Mouse (Mus musculus): ENCODE data around the gene Cela3b. TPM values are rescaled to one million over a fixed set of nuclear protein-coding genes. Genes with fewer than 3 reads are reported as not detected.

Gene Cela3b
- total and polyA plus RNA-seq, 3 experiments = not detected

DNA sequence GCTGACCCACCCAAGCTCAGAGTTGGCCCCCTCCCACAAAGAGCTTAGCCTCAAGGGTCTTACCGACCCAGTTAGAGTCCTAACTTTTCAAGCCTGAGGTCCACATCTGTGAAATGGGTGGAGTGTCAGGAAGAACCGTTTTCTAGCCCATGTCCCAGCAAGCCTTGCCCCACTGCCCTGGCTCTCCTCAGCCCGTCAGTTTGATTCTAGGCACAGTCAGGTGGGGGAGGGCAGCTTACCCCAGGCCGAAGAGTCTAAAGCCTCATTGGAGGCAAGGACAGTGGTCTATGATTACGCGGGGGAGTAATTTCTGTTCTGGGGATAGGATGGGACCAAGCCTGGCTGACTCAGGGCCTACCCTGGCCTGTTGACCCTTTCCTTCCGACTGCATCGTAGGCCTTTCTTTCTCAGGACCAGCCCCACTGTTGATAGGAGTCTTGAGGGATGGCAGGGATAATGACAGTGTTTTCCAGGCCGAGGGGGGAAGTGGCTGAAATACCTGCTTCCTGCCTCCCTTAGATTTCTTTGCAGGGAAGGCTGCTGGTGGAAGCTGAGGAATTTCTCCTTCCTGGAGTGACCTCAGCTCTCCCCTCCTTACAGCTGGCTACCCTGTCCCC is 40.5 kb upstream of the Cela3b start:
- H3K36me3 ChIP-seq (ENCODE audit: control insufficient read depth, insufficient read depth, low read length) = peaks cover 2% of the 10 kb centered on the region; the same call in 1 of the 2 replicates
- H3K4me3 ChIP-seq = peak overlapping the region; percentile 97
- peaks cover 5% of the 10 kb centered on the region for H3K79me2 ChIP-seq (replicated peaks; ENCODE audit: control insufficient read depth, insufficient read depth, low read length)
- no peaks in the 10 kb centered on the region for H3K27me3 ChIP-seq (ENCODE audit: control insufficient read depth, insufficient read depth, low read length)
- H3K4me1 ChIP-seq (ENCODE audit: control insufficient read depth, insufficient read depth, low read length) = peaks cover 41% of the 10 kb centered on the region
- peak in 1 of 2 experiments; percentile 44 for DNase-seq
- TF ChIP-seq CTCF (IDR thresholded peaks at IDR 0.05) (no peak), POLR2A (IDR thresholded peaks at IDR 0.05; ENCODE audit: insufficient read depth, low read depth, low read length) (no peak; the same call in 1 of the 2 replicates), EP300 (IDR thresholded peaks at IDR 0.05; ENCODE audit: insufficient read depth, low read depth, low read length) (no peak)
- peak overlapping the region; percentile 89 for H3K27ac ChIP-seq
- peak overlapping the region; percentile 99 for H3K9ac ChIP-seq (ENCODE audit: low read depth, low read length)
- intact Hi-C loops (cut with DNase I) = no loop called here
- WGBS = 22% methylated on average over 9 of the region's 9 CpGs

DNA sequence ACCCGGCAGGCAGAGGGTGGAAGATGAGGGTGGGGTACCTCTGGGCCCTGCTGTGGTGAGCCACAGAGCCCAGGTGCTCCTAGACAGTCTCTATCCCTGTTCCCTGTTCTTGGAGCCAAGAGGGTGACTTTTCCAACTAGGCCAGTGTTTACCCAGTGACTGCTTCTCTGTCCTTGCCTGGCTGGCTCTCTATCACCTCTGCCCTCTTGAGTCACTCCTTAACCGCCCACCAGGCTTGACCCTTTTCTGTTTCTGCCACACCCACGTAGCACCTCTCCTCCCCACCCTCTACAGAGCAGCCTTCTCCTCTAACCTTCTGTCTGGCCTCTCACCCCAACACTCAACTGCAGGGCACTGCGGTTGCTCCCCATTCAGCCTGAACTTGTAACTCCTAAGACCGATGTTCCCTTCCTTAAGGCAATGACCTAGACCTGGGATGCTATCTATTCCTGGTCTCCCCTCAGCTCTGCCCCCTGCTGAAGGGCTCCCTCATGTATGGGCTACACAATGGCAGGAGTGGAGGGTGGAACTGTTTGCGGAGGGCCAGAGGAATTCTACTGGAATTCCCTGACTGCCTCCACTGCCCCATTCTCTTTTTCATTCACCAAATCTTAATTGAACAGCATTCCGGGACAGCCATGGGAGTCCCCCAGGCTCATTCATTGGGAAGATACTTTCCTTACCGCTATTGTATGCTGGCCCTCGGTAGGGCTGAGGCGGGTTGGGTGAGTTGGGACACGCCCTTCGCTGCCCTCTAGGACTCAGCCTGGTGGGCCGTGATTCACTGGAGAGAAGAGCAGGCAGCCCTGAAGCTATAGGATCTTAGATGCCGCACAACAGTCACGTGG is 39.7 kb upstream of the Cela3b start:
- 15% methylated on average over 15 of the region's 15 CpGs for WGBS

DNA sequence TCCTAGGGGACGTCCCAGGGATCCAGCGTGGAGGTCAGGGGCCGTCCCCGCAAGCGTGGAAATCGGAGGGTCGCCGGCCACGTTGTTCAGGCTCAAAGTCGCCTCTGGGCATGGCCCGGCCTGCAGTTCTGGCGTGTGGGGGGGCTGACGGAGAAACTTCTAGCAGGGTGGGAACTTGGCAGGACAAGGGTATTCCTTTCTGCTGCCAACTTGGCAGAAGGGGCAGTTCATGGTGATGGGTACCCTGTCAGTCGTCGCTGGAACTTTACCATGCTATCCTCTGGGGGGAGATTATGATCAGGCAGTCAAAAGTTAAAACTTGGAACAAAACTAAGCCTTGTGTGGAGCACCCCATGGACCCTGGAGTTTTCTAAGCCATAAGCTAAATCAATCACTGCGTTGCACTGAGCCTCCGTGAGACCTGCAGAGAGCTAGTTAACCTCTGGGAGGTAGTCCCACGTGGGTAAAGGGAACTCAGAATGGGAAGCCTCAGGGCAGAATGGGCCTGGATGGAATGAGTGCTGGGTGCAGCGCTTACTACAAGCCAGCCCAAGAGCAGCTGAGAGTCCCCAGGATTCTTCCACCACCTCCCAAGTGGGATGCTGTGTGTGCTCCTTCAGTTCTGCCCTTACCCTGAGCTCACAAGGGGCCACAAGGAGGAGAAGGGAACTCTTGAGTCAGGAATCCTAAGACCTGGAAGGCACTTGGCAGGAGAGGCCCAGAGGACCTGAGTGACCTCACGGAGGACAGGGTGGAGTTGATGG is 38.9 kb upstream of the Cela3b start:
- H3K9ac ChIP-seq (ENCODE audit: low read depth, low read length) = peak overlapping the region; percentile 99
- no peaks in the 10 kb centered on the region for H3K27me3 ChIP-seq (ENCODE audit: control insufficient read depth, insufficient read depth, low read length)
- peak overlapping the region; percentile 89 for H3K27ac ChIP-seq
- TF ChIP-seq EP300 (IDR thresholded peaks at IDR 0.05; ENCODE audit: insufficient read depth, low read depth, low read length) (no peak), POLR2A (IDR thresholded peaks at IDR 0.05; ENCODE audit: insufficient read depth, low read depth, low read length) (no peak), CTCF (IDR thresholded peaks at IDR 0.05) (no peak)
- peak overlapping the region; percentile 97 for H3K4me3 ChIP-seq
- under 1% methylated on average over 20 of the region's 20 CpGs for WGBS
- intact Hi-C loops (cut with DNase I) = no loop called here
- peak; percentile 54 to 63 for DNase-seq
- H3K36me3 ChIP-seq (ENCODE audit: control insufficient read depth, insufficient read depth, low read length) = no peaks in the 10 kb centered on the region
- peaks cover 3% of the 10 kb centered on the region for H3K79me2 ChIP-seq (replicated peaks; ENCODE audit: control insufficient read depth, insufficient read depth, low read length)
- H3K4me1 ChIP-seq (ENCODE audit: control insufficient read depth, insufficient read depth, low read length) = peaks cover 37% of the 10 kb centered on the region

More for the DNA sequence above, 39.7 kb upstream of the Cela3b start:
- peak in 1 of 2 experiments; percentile 28 for DNase-seq
- H3K27ac ChIP-seq = peak overlapping the region; percentile 89
- H3K27me3 ChIP-seq (ENCODE audit: control insufficient read depth, insufficient read depth, low read length) = no peaks in the 10 kb centered on the region
- H3K79me2 ChIP-seq (replicated peaks; ENCODE audit: control insufficient read depth, insufficient read depth, low read length) = peaks cover 5% of the 10 kb centered on the region
- TF ChIP-seq EP300 (IDR thresholded peaks at IDR 0.05; ENCODE audit: insufficient read depth, low read depth, low read length) (no peak), POLR2A (IDR thresholded peaks at IDR 0.05; ENCODE audit: insufficient read depth, low read depth, low read length) (peak; percentile 25; the same call in 1 of the 2 replicates), CTCF (IDR thresholded peaks at IDR 0.05) (peak; percentile 41)
- intact Hi-C loops (cut with DNase I) = no loop called here
- H3K36me3 ChIP-seq (ENCODE audit: control insufficient read depth, insufficient read depth, low read length) = peaks cover under 1% of the 10 kb centered on the region; the same call in 1 of the 2 replicates
- H3K4me3 ChIP-seq = peak overlapping the region; percentile 97
- H3K9ac ChIP-seq (ENCODE audit: low read depth, low read length) = peak overlapping the region; percentile 99
- H3K4me1 ChIP-seq (ENCODE audit: control insufficient read depth, insufficient read depth, low read length) = peaks cover 39% of the 10 kb centered on the region

DNA sequence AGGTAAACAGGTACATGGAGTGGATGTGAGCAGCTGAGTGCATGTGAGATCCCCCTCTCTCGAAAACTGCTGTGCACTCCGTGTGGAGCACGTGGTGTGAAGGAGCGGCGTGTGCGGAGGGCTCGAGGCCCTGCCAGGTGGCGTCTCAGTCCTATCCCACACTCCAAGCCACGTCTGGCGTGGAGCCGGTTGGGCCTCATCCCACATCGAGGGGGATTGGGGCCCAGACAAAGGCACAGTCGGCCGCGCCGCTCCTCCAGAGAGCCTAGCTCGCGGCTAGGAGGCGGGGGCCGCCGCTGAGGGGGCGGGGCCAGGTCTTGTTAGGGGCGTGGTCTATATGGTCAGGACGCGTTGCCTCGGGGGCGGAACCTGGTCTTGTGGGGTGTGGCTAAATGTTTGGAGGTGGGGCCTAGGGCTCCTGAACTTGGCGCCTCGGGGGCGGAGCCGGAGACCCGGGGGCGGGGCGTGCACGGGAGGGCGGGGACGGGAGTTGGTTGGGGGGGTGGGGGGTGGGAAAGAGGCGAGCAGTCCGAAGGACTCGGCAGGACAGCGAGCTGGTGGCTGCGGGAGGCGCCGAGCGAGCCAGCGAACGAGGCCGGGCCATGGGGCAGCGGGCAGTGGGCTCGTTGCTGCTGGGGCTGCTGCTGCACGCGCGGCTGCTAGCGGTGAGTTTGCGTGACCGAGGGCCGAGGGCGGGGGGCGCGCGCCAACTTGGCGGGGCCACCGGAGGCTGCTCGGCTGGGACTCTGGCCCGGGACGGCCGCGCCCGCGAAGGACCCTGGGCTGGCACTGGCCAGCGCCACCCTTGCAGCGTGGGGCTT is 38.1 kb upstream of the Cela3b start, which contains the start of gene Hspg2:
Gene Hspg2 (plus strand): TSS at position 510 of the 821 bp plus-strand sequence.
- H3K79me2 ChIP-seq (replicated peaks; ENCODE audit: control insufficient read depth, insufficient read depth, low read length) = peaks cover 3% of the 10 kb centered on the region
- no peaks in the 10 kb centered on the region for H3K36me3 ChIP-seq (ENCODE audit: control insufficient read depth, insufficient read depth, low read length)
- H3K4me3 ChIP-seq = peak within 1 kb of the TSS; percentile 97
- TF ChIP-seq CTCF (IDR thresholded peaks at IDR 0.05) (no peak), EP300 (IDR thresholded peaks at IDR 0.05; ENCODE audit: insufficient read depth, low read depth, low read length) (no peak), POLR2A (IDR thresholded peaks at IDR 0.05; ENCODE audit: insufficient read depth, low read depth, low read length) (peak; percentile 85)
- peak; percentile 96 to 99 for DNase-seq
- intact Hi-C loops (cut with DNase I) = no loop called here
- H3K4me1 ChIP-seq (ENCODE audit: control insufficient read depth, insufficient read depth, low read length) = peaks cover 34% of the 10 kb centered on the region
- no peaks in the 10 kb centered on the region for H3K27me3 ChIP-seq (ENCODE audit: control insufficient read depth, insufficient read depth, low read length)
- WGBS = 1% methylated on average over 71 of the region's 72 CpGs
- peak within 1 kb of the TSS; percentile 99 for H3K9ac ChIP-seq (ENCODE audit: low read depth, low read length)
- peak within 1 kb of the TSS; percentile 89 for H3K27ac ChIP-seq

DNA sequence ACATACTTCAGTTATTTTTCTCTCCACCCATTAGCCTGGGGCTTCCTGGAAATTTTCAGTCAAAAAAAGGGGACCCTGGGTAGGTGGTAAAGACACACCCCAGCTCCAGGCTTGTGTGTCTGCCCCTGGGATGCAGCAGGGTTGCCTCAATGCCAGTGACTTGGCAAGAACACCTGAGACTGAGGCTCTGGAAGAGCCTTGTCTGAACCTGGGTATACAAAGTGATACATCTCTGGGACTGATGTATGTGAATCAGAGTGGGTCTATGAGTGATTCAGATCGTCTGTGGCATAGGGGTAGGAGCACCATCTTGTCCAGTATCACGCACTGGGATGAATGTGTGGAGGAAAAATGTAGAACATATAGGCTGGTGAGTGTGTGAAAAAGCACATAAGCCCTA is 37.2 kb upstream of the Cela3b start:
- Histone ChIP-seq H3K79me2 (replicated peaks; ENCODE audit: control insufficient read depth, insufficient read depth, low read length) (no peaks in the 10 kb centered on the region; the same call in 1 of the 2 replicates), H3K4me1 (ENCODE audit: control insufficient read depth, insufficient read depth, low read length) (peaks cover 25% of the 10 kb centered on the region), H3K4me3 (no peak overlapping the region), H3K27ac (peak overlapping the region; percentile 67), H3K36me3 (ENCODE audit: control insufficient read depth, insufficient read depth, low read length) (no peaks in the 10 kb centered on the region), H3K27me3 (ENCODE audit: control insufficient read depth, insufficient read depth, low read length) (no peaks in the 10 kb centered on the region), H3K9ac (ENCODE audit: low read depth, low read length) (no peak overlapping the region)
- no peak for TF ChIP-seq EP300 (IDR thresholded peaks at IDR 0.05; ENCODE audit: insufficient read depth, low read depth, low read length)
- TF ChIP-seq CTCF (IDR thresholded peaks at IDR 0.05) = no peak
- no peak for TF ChIP-seq POLR2A (IDR thresholded peaks at IDR 0.05; ENCODE audit: insufficient read depth, low read depth, low read length)
- intact Hi-C loops (cut with DNase I) = no loop called here
- DNase-seq = no peak
- WGBS = 54% methylated on average over 2 of the region's 2 CpGs

Measured in heart, adult 2 months (tissue).